Comparison of ENCODE assay signal across 27 mouse cellular contexts in the genomic region with DNA sequence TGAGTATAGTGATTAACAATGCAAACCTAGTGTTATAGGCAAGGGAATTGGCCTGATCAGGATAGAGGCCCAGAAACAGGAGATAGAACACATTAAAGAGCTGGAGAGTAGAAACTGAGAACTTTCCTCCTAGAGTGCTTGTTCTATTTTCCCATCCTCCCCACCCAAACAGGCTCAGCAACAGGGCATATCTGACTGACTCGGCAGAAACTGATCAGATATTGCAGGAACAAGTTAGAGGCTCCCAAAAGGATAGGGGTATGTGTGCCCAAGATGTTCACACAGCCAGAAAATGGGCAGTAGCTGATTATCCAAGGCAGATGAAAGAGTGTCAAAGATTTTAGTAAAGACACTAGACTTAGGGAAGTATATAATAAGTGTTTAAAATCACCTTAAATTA. TPM values are rescaled to one million over a fixed set of nuclear protein-coding genes. Genes with fewer than 3 reads are reported as not detected.
DNase-seq lines count a peak whose midpoint lies in the region; ATAC-seq and TF ChIP-seq lines count a peak whose summit lies in the region.
"Had no signal": no experiment of that assay in that cellular context is flagged by ENCODE, and none has a peak within 500 bp of the region (broad histone marks: within the 10 kb centered on the region; RNA-seq: fewer than 3 reads in every experiment).

No protein-coding gene starts in this region.

- H3K36me3 ChIP-seq in liver, embryonic 16.5 days (ENCODE audit: control insufficient read depth, insufficient read depth) = no peaks in the 10 kb centered on the region
- no peaks in the 10 kb centered on the region for H3K36me3 ChIP-seq in liver, embryonic 12.5 days
- H3K36me3 ChIP-seq in MEL (ENCODE audit: control insufficient read depth in 1 of 2, insufficient read depth in 2 of 2, low read length in 2 of 2) = peaks cover 0 to 10% of the 10 kb centered on the region in 2 experiments; a peak in 3 of 4 replicates
- no peaks in the 10 kb centered on the region for H3K36me3 ChIP-seq in embryonic facial prominence, embryonic 10.5 days (replicated peaks)
- H3K36me3 ChIP-seq: embryonic facial prominence, embryonic 12.5 days; forebrain, embryonic 15.5 days; G1E had no signal

- no peaks in the 10 kb centered on the region for H3K4me1 ChIP-seq in liver, embryonic 16.5 days (ENCODE audit: control insufficient read depth, low read depth, low read length)
- no peaks in the 10 kb centered on the region for H3K4me1 ChIP-seq in liver, embryonic 12.5 days
- H3K4me1 ChIP-seq in MEL (ENCODE audit: control insufficient read depth in 1 of 2, insufficient read depth in 2 of 2, low read length in 2 of 2) = peaks cover 2 to 13% of the 10 kb centered on the region in 2 experiments; a peak in 2 of 4 replicates
- no peaks in the 10 kb centered on the region for H3K4me1 ChIP-seq in embryonic facial prominence, embryonic 10.5 days
- H3K4me1 ChIP-seq: embryonic facial prominence, embryonic 12.5 days; forebrain, embryonic 13.5 days; forebrain, embryonic 15.5 days had no signal

- no peaks in the 10 kb centered on the region for H3K79me2 ChIP-seq in MEL (ENCODE audit: control insufficient read depth, insufficient read depth, low read length, poor library complexity)

- no peak overlapping the region for H3K9ac ChIP-seq in liver, embryonic 16.5 days (ENCODE audit: low read depth, low read length)
- H3K9ac ChIP-seq in liver, embryonic 12.5 days = no peak overlapping the region
- H3K9ac ChIP-seq in MEL (ENCODE audit: control insufficient read depth, low read depth, low read length, poor library complexity, severe bottlenecking) = no peak overlapping the region
- H3K9ac ChIP-seq: embryonic facial prominence, embryonic 12.5 days; forebrain, embryonic 13.5 days; forebrain, embryonic 15.5 days; forebrain, postnatal 0 days had no signal

- peaks cover 2% of the 10 kb centered on the region; the same call in 1 of the 2 replicates for H3K27me3 ChIP-seq in liver, embryonic 16.5 days (ENCODE audit: control insufficient read depth, insufficient read depth, low read depth, low read length)
- peaks cover 35% of the 10 kb centered on the region for H3K27me3 ChIP-seq in liver, embryonic 12.5 days (replicated peaks)
- no peaks in the 10 kb centered on the region for H3K27me3 ChIP-seq in MEL (ENCODE audit: control insufficient read depth in 1 of 2, insufficient read depth in 2 of 2, low read length in 2 of 2)
- H3K27me3 ChIP-seq in embryonic facial prominence, embryonic 10.5 days (replicated peaks; ENCODE audit: low read depth, poor library complexity, severe bottlenecking) = peaks cover 98% of the 10 kb centered on the region
- H3K27me3 ChIP-seq: CH12.LX had no signal

- no peaks in the 10 kb centered on the region for H3K9me3 ChIP-seq in liver, embryonic 16.5 days (replicated peaks; ENCODE audit: control insufficient read depth, low read length)
- no peaks in the 10 kb centered on the region for H3K9me3 ChIP-seq in liver, embryonic 12.5 days (replicated peaks)
- no peaks in the 10 kb centered on the region for H3K9me3 ChIP-seq in MEL (replicated peaks; ENCODE audit: insufficient read depth, low read length)
- H3K9me3 ChIP-seq in embryonic facial prominence, embryonic 10.5 days = no peaks in the 10 kb centered on the region
- H3K9me3 ChIP-seq: embryonic facial prominence, embryonic 12.5 days; forebrain, embryonic 13.5 days; forebrain, embryonic 15.5 days; G1E had no signal

- TF ChIP-seq RAD21 in MEL (IDR thresholded peaks at IDR 0.05; ENCODE audit: low read depth, low read length) = no peak

- WGBS in liver, embryonic 16.5 days (ENCODE audit: insufficient replicate concordance) = 12% methylated on average over 1 of the region's 1 CpGs
- 22% methylated on average over 1 of the region's 1 CpGs for WGBS in liver, embryonic 12.5 days (ENCODE audit: insufficient replicate concordance)
- 68% methylated on average over 1 of the region's 1 CpGs for WGBS in embryonic facial prominence, embryonic 10.5 days

- no peak for TF ChIP-seq CTCF in gastrocnemius, adult 2 months (IDR thresholded peaks at IDR 0.05)
- TF ChIP-seq CTCF in MEL (IDR thresholded peaks at IDR 0.05 in 2 of 3, conservative IDR thresholded peaks at IDR 0.05 in 1 of 3; ENCODE audit: control insufficient read depth in 1 of 3, insufficient read depth in 1 of 3, low read depth in 2 of 3, low read length in 3 of 3, poor library complexity in 1 of 3, severe bottlenecking in 1 of 3) = no peak

- H3K4me2 ChIP-seq in liver, embryonic 16.5 days (ENCODE audit: low read depth, low read length) = no peak overlapping the region
- H3K4me2 ChIP-seq in liver, embryonic 12.5 days = no peak overlapping the region
- H3K4me2 ChIP-seq: embryonic facial prominence, embryonic 12.5 days; forebrain, embryonic 13.5 days; forebrain, embryonic 15.5 days had no signal

- peak; percentile 60 for ATAC-seq in liver, embryonic 16.5 days (ENCODE audit: low read depth)
- no peak for ATAC-seq in liver, embryonic 12.5 days
- ATAC-seq in erythroid progenitor cell, adult 5-6 weeks (replicated peaks; ENCODE audit: low FRiP score, poor library complexity, severe bottlenecking) = 0 out of 2 replicates have a peak, but pooled peaks have one; percentile 76
- ATAC-seq: CD4-positive, CD25-positive, alpha-beta regulatory T cell, adult 4 months; forebrain, embryonic 13.5 days; forebrain, embryonic 15.5 days; forebrain, postnatal 0 days had no signal

- peak overlapping the region; percentile 84 for H3K27ac ChIP-seq in gastrocnemius, adult 2 months
- H3K27ac ChIP-seq in liver, embryonic 16.5 days (ENCODE audit: low read length) = no peak overlapping the region
- no peak overlapping the region for H3K27ac ChIP-seq in liver, embryonic 12.5 days
- H3K27ac ChIP-seq in MEL (ENCODE audit: control insufficient read depth, low read depth, low read length) = no peak overlapping the region
- no peak overlapping the region for H3K27ac ChIP-seq in embryonic facial prominence, embryonic 10.5 days (replicated peaks)
- H3K27ac ChIP-seq: embryonic facial prominence, embryonic 12.5 days; forebrain, embryonic 13.5 days; forebrain, embryonic 15.5 days had no signal

- no peak for TF ChIP-seq POLR2A in MEL (IDR thresholded peaks at IDR 0.05; ENCODE audit: control insufficient read depth in 1 of 2, insufficient read depth in 1 of 2, low read depth in 1 of 2, low read length in 2 of 2, poor library complexity in 1 of 2)

- no peak for DNase-seq in gastrocnemius, adult 2 months
- DNase-seq in gastrocnemius, postnatal 36 days = no peak
- no peak for DNase-seq in MEL (ENCODE audit: low read depth, low spot score)
- no peak for DNase-seq in natural killer cell, adult 2 months (ENCODE audit: low spot score in 2 of 2)
- DNase-seq in embryonic facial prominence, embryonic 10.5 days (ENCODE audit: low spot score) = no peak
- DNase-seq: adrenal gland, adult 2 months; adrenal gland, postnatal 10 days; adrenal gland, postnatal 25 days; B cell, adult 2 months; cerebellum, adult 11 months; cerebellum, adult 18-20 months; cerebellum, adult 8-10 months; cerebellum, adult 9-11 months; cerebellum, postnatal 14 days; cerebellum, postnatal 36 days; embryo, embryonic 11 days; forebrain, postnatal 0 days had no signal

- peak; percentile 17 to 20; a peak in 2 of 4 replicates for TF ChIP-seq EP300 in MEL (IDR thresholded peaks at IDR 0.05; ENCODE audit: low read depth in 1 of 2, low read length in 2 of 2)

- peak overlapping the region; percentile 60; the same call in 1 of the 2 replicates for H3K4me3 ChIP-seq in gastrocnemius, adult 2 months
- H3K4me3 ChIP-seq in liver, embryonic 16.5 days (ENCODE audit: low read depth, low read length) = no peak overlapping the region
- H3K4me3 ChIP-seq in liver, embryonic 12.5 days = no peak overlapping the region
- no peak overlapping the region for H3K4me3 ChIP-seq in MEL (ENCODE audit: control insufficient read depth in 1 of 2, insufficient read depth in 1 of 2, low read depth in 2 of 2, low read length in 2 of 2)
- no peak overlapping the region for H3K4me3 ChIP-seq in embryonic facial prominence, embryonic 10.5 days
- H3K4me3 ChIP-seq: embryonic facial prominence, embryonic 12.5 days; erythroblast, embryonic 14.5 days; forebrain, embryonic 13.5 days; forebrain, embryonic 15.5 days had no signal

- intact Hi-C loops in gastrocnemius, adult 2 months (cut with DNase I) = no loop called here
- intact Hi-C loops in gastrocnemius, postnatal 36 days (cut with DNase I) = no loop called here

TF ChIP-seq in MEL, 35 proteins besides CTCF, POLR2A, EP300 and RAD21:
- TF ChIP-seq CHD2 (IDR thresholded peaks at IDR 0.05; ENCODE audit: low read length) (no peak), ETS1 (IDR thresholded peaks at IDR 0.05; ENCODE audit: low read depth, low read length) (0 out of 2 replicates have a peak, but pooled peaks have one; percentile 28), MAFK (IDR thresholded peaks at IDR 0.05; ENCODE audit: borderline replicate concordance, low read depth, low read length) (0 out of 2 replicates have a peak, but pooled peaks have one; percentile 19), MXI1 (IDR thresholded peaks at IDR 0.05; ENCODE audit: low read depth, low read length) (0 out of 2 replicates have a peak, but pooled peaks have one; percentile 17)

RNA-seq across cellular contexts. Expression of gene Tsc22d3, which starts 25.3 kb away (rescaled TPM):
- 100 to 1,000 TPM; 243 to 420 TPM for total RNA-seq in gastrocnemius, adult 2 months (2021)
- 100 to 1,000 TPM; 258 to 294 TPM for total RNA-seq in gastrocnemius, postnatal 36 days (2021)
- polyA plus RNA-seq in liver, embryonic 16.5 days (2015; fragmentation: Nextera tagmentation; extraction: Ambion mirVana) = 20.3 and 20.8 TPM in 2 replicates
- polyA plus RNA-seq in liver, embryonic 12.5 days (2016; fragmentation: Nextera tagmentation; extraction: Ambion mirVana) = 16.0 and 17.1 TPM in 2 replicates
- total RNA-seq in MEL (2012; rRNA removed) = 29.5 and 35.9 TPM in 2 replicates
- polyA plus RNA-seq in MEL (2012; ENCODE audit: insufficient read depth in 1 of 2, insufficient read length in 2 of 2, low read depth in 1 of 2, low replicate concordance in 2 of 2, missing spikeins in 1 of 2) = 10 to 100 TPM in 1 of 2 experiments, not detected in 1; 32.7 TPM
- 7.1 and 15.9 TPM in 2 replicates for total RNA-seq in erythroid progenitor cell, adult 5-6 weeks (2015; ENCODE audit: low replicate concordance)
- total RNA-seq in erythroid progenitor cell, adult 5-6 weeks (2017; ENCODE audit: low replicate concordance) = 4.9 and 15.8 TPM in 2 replicates
- 112 and 115 TPM in 2 replicates for polyA plus RNA-seq in embryonic facial prominence, embryonic 10.5 days (2016; fragmentation: Nextera tagmentation; extraction: Ambion mirVana)
